Mouse (Mus musculus) heart, embryonic 14.5 days (tissue): ENCODE results near the gene Maml2. TPM values are rescaled to one million over a fixed set of nuclear protein-coding genes. Genes with fewer than 3 reads are reported as not detected.

Source experiments
- ATAC-seq: fragments of 200-750 bp; cut with Nextera tagmentation; 2 replicates; pipeline ENCODE4 v1.8.0; 2017; ENCODE audit warnings: low read depth, moderate TSS enrichment; ENCODE audit not compliant: insufficient number of reproducible peaks, insufficient read depth, low FRiP score
- H3K27ac ChIP-seq, 2 experiments: fragments of 200-500 bp in 1 of 2; fragments of 300-500 bp in 1 of 2; sonication (generic) in 1 of 2; replicated peaks in 1 of 2; 2 replicates each; pipeline ENCODE4 v1.5.1; 2012 to 2014; ENCODE audit warnings: low read depth in 2 of 2, low read length in 2 of 2, control low read depth in 1 of 2, mild to moderate bottlenecking in 1 of 2, mixed read lengths in 1 of 2; ENCODE audit not compliant: control insufficient read depth in 1 of 2, insufficient read depth in 1 of 2
- H3K27me3 ChIP-seq: fragments of 300-500 bp; sonication (generic); 2 replicates; pipeline ENCODE4 v1.6.1; 2014; ENCODE audit warnings: mild to moderate bottlenecking, low read length, control low read depth; ENCODE audit not compliant: control insufficient read depth, insufficient read depth
- H3K36me3 ChIP-seq: fragments of 300-500 bp; sonication (generic); 2 replicates; pipeline ENCODE4 v1.6.1; 2014; ENCODE audit warnings: mild to moderate bottlenecking, control low read depth, low read length, mixed read lengths; ENCODE audit not compliant: control insufficient read depth, insufficient read depth
- H3K4me1 ChIP-seq, 2 experiments: fragments of 200-500 bp in 1 of 2; fragments of 300-500 bp in 1 of 2; sonication (generic) in 1 of 2; 2 replicates each; pipeline ENCODE4 v1.6.1; 2012 to 2014; ENCODE audit warnings: low read length in 2 of 2, control low read depth in 1 of 2, mixed read lengths in 1 of 2; ENCODE audit not compliant: control insufficient read depth in 2 of 2, insufficient read depth in 2 of 2
- H3K4me2 ChIP-seq: fragments of 300-500 bp; sonication (generic); 2 replicates; pipeline ENCODE4 v1.6.1; 2014; ENCODE audit warnings: mild to moderate bottlenecking, low read length
- H3K4me3 ChIP-seq, 2 experiments: fragments of 200-500 bp in 1 of 2; fragments of 300-500 bp in 1 of 2; sonication (generic) in 1 of 2; 2 replicates each; pipeline ENCODE4 v1.5.1; 2012 to 2014; ENCODE audit warnings: low read length in 2 of 2, mild to moderate bottlenecking in 2 of 2, control low read depth in 1 of 2, low read depth in 1 of 2, moderate library complexity in 1 of 2; ENCODE audit not compliant: control insufficient read depth in 1 of 2, insufficient read depth in 1 of 2
- H3K9ac ChIP-seq: fragments of 300-500 bp; sonication (generic); 2 replicates; pipeline ENCODE4 v1.6.1; 2014; ENCODE audit warnings: mild to moderate bottlenecking, low read length
- H3K9me3 ChIP-seq: fragments of 300-500 bp; sonication (generic); 2 replicates; pipeline ENCODE4 v1.6.1; 2016; ENCODE audit warnings: low read length, control low read depth; ENCODE audit not compliant: control insufficient read depth
- WGBS: fragments of 180-500 bp; shearing (Covaris S2); extraction: QIAGEN DNeasy Blood & Tissue Kit; methylation state at CpG from one replicate; pipeline ENCODE4 v1.1.7; 2014; 5-methylcytosine and 5-hydroxymethylcytosine counted together
- polyA plus RNA-seq: library from polyadenylated mRNA; unstranded; fragments of >200 nt; fragmentation: Nextera tagmentation; extraction: Ambion mirVana; gene quantifications from 2 replicates; pipeline ENCODE4 v1.2.1, GENCODE M21; 2014

The Maml2 gene
- polyA plus RNA-seq, 1 experiment from 2014 or later = 10.5 TPM

DNA sequence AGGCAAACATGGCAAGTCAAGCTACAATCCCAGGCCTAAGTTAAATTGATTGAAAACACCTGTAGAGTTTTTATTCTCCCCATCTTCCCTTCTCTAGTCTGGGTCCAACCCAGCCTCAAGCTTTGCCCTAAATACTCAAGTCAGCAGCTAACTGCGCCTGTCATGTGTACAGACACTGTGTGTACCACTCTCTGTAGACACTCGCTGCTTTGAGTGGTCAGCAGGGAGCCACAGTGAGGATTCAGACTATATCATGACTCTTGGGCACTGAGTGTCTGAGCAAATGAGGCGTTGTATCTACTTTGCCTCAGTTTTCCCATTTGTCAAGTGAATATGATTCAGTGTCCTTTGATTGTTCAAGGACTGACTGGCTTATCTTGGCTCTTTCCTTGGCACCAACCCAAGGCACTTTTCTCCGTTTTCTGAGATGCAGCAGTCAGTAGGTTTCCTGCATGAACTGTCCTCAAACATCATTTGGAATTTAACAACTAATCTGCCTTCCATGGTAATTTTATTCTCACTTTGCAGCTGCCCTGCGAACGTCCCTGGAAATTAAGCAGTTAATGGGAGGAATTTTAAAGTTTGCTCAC lies 135.8 kb downstream of the Maml2 start:
- no peak for ATAC-seq
- Histone ChIP-seq H3K9me3 (no peaks in the 10 kb centered on the region), H3K4me2 (no peak overlapping the region), H3K27me3 (no peaks in the 10 kb centered on the region), H3K4me3 (no peak overlapping the region), H3K36me3 (no peaks in the 10 kb centered on the region), H3K4me1 (peaks cover 8 to 31% of the 10 kb centered on the region in 2 experiments), H3K27ac (no peak overlapping the region), H3K9ac (no peak overlapping the region)
- 64% methylated on average over 6 of the region's 6 CpGs for WGBS

DNA sequence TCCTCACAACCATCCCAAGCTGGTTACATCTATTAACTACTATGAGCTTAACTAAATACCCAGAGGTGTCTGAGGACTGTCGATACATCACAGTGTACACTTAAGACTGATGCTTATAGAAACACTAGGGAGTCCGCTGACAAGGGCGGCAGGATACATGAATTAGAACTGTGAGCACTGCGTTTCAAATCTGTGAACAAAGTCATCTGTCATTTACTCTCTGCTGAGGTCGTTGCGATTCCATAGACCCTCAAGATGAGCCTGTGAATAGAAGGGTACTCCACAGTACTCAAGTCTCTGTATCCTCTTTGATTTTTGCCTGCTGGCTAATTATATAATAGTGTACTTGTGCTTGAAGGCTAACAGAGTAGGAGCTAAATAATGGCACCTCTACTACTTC lies 143.2 kb downstream of the Maml2 start:
- ATAC-seq = no peak

DNA sequence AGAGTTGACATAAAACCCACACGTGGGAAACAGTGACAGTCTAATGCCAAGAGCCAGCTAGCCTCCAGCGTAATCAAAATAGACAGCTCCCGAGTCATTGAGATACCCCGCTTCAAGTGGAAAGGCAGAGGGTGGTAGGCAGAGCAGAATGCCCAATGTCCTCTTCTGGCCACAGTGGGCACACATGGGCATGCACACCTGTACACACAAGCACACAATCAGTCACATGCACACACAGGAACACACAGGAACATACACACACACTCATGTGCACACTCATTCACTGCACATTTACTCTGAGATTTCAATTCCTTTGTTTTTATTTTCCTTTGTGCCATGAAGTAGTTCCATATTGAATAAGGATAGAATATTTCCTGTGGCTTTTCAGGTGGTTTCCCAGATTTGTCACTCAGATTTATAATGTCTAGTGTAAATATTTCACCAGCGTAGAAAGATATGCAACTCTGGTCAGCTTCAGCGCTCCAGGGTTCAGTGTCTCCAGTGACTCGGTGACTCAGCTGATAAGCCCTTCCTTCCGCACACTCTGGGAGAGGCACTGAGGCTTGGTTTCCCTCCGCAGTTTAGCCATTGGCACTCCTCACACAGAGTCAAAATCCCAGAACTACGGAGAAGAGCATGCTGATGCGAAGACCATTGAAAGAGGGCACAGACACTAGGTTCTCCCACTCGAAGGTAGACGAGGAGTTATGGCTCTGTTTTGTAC lies 144.4 kb downstream of the Maml2 start:
- Histone ChIP-seq H3K27me3 (no peaks in the 10 kb centered on the region), H3K27ac (peak overlapping the region; percentile 52 to 73), H3K9ac (no peak overlapping the region), H3K36me3 (no peaks in the 10 kb centered on the region), H3K4me1 (peaks cover 5 to 20% of the 10 kb centered on the region in 2 experiments; a peak in 3 of 4 replicates), H3K4me3 (no peak overlapping the region), H3K9me3 (no peaks in the 10 kb centered on the region), H3K4me2 (peak overlapping the region; percentile 14)
- WGBS = 26% methylated on average over 13 of the region's 13 CpGs
- no peak for ATAC-seq

More for the DNA sequence above, 143.2 kb downstream of the Maml2 start:
- Histone ChIP-seq H3K4me2 (no peak overlapping the region), H3K9ac (no peak overlapping the region), H3K36me3 (no peaks in the 10 kb centered on the region), H3K27ac (0 out of 4 replicates have a peak overlapping the region, but pooled peaks of 1 of the 2 experiments have one; percentile 21), H3K4me1 (peaks cover 5 to 22% of the 10 kb centered on the region in 2 experiments; a peak in 3 of 4 replicates), H3K4me3 (no peak overlapping the region), H3K27me3 (no peaks in the 10 kb centered on the region), H3K9me3 (no peaks in the 10 kb centered on the region)
- WGBS = 57% methylated on average over 6 of the region's 6 CpGs

DNA sequence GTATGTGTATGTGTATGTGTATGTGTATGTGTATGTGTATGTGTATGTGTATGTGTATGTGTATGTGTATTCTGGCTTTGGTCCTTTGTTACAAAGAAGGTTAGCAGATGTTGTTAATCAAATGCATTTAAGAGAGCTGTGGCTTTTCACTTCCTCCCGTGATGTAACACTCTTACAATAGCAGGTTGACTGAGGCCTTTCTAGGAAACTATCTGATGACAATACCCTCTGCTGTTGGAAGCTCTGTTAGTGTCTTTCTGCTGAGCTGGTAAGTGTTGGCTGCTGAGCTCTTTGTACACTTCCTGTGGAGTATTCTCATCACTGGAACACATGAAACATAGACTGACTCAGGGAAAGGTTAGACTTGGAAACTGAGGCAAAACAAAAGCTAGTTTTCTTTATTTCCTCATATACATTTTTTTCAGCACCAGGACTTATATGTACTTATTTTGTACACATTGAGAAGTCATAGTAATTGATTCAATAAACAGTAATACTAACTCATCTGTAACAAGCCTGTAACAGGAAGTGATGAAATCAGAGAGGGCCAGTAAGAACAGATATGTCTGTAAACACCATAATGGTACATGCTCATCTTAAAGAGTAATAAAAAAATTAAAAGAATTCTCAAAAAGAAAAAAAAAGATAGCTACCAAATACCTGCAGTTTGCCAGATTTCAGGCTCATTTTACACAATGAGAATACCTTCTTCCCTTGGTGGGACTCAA lies 145.9 kb downstream of the Maml2 start:
- Histone ChIP-seq H3K27ac (no peak overlapping the region; a peak in 1 of 4 replicates), H3K27me3 (no peaks in the 10 kb centered on the region), H3K4me2 (no peak overlapping the region), H3K9ac (no peak overlapping the region), H3K4me1 (peaks cover 5 to 23% of the 10 kb centered on the region in 2 experiments; a peak in 3 of 4 replicates), H3K36me3 (no peaks in the 10 kb centered on the region), H3K9me3 (no peaks in the 10 kb centered on the region), H3K4me3 (no peak overlapping the region)
- ATAC-seq = no peak
- WGBS = 60% methylated on average over 1 of the region's 1 CpGs

DNA sequence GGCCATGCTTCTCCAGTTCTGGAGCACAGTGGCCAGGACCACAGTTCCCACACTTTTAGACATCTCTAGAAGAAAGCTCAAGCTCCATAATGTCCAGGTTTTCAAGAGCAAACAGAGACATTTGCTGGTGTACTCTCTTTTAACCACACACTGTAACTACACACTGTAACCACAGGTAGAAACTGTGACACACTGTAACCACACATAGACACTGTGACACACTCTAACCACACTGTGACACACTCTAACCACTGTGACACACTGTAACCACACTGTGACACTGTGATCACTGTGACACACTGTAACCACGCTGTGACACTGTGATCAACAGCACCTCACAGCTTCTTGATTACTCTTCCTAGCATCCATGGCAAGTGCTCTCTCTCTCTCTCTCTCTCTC lies 148.5 kb downstream of the Maml2 start:
- ATAC-seq = no peak
- no peak overlapping the region for H3K4me3 ChIP-seq
- peaks cover 8 to 30% of the 10 kb centered on the region in 2 experiments for H3K4me1 ChIP-seq
- no peak overlapping the region for H3K4me2 ChIP-seq
- 78% methylated on average over 1 of the region's 1 CpGs for WGBS
- H3K9ac ChIP-seq = no peak overlapping the region
- H3K9me3 ChIP-seq = no peaks in the 10 kb centered on the region
- H3K27ac ChIP-seq = no peak overlapping the region
- H3K27me3 ChIP-seq = no peaks in the 10 kb centered on the region
- no peaks in the 10 kb centered on the region for H3K36me3 ChIP-seq

DNA sequence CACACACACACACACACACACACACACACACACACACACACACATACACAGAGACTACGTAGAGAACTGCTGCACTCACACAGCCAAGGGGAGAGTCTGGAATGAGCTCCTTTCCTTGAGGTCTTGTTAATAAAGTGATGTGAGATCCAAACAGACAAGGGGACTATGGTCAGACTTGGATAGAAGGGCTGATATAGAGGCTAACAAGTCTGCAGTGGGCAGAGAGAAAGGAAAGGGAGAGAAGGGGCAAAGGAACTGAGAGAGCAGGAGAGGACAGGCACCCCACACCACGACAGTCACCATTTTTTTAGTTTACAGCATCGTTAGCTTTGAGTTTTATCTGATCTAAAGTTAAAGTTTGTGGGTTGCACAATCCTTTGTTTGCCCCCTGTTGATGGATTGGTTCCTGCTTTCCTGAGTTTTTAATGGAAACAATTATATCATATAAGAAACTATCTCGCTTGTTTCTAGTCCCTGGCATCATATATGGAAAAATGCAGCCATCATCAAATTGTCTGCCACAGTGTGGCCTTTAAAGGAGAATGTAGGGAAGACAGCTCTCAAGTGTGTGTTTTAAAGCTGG lies 149.0 kb downstream of the Maml2 start, which contains the start of gene Gm17571:
Gene Gm17571, minus strand, starts transcription at position 51 of the 583 bp plus-strand sequence.
- Histone ChIP-seq H3K9me3 (no peaks in the 10 kb centered on the region), H3K27me3 (no peaks in the 10 kb centered on the region), H3K36me3 (no peaks in the 10 kb centered on the region), H3K4me1 (peaks cover 8 to 27% of the 10 kb centered on the region in 2 experiments), H3K27ac (no peak within 1 kb of the TSS), H3K9ac (no peak within 1 kb of the TSS), H3K4me2 (no peak within 1 kb of the TSS), H3K4me3 (no peak within 1 kb of the TSS)
- no peak for ATAC-seq
- WGBS = 60% methylated on average over 4 of the region's 4 CpGs

DNA sequence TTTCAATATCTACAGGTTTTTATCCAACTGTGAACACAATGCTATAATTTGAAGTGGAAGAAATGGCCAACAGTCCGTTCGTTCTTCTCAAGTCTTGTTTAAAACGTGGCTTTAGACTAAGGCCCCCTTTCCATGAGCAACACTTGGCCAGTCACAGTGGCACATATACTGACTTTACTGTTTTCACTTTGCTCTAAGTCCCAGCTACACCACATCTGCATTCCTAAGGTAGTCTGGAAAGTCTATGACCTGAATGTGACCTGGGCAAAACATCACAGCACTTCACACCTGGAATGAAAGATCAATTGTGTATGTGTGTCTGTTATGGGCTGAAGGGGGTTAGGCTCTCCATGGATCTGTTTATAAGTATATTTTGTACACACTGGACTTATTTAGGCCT lies 151.0 kb downstream of the Maml2 start:
- Histone ChIP-seq H3K36me3 (no peaks in the 10 kb centered on the region), H3K27ac (no peak overlapping the region), H3K9me3 (no peaks in the 10 kb centered on the region), H3K27me3 (no peaks in the 10 kb centered on the region), H3K4me3 (no peak overlapping the region), H3K9ac (no peak overlapping the region), H3K4me2 (no peak overlapping the region), H3K4me1 (peaks cover 3 to 14% of the 10 kb centered on the region in 2 experiments)
- 88% methylated on average over 3 of the region's 3 CpGs for WGBS
- ATAC-seq = no peak
